Mouse (Mus musculus) retina, postnatal 1 day (tissue): ENCODE data around the gene Rcan1.
A peak's percentile ranks its signal among the peaks of the same experiment; 100 is the strongest.

Experiments
- DNase-seq: peaks from one replicate; pipeline ENCODE4 v3.0.0-alpha.2; 2012

The Rcan1 gene

DNA sequence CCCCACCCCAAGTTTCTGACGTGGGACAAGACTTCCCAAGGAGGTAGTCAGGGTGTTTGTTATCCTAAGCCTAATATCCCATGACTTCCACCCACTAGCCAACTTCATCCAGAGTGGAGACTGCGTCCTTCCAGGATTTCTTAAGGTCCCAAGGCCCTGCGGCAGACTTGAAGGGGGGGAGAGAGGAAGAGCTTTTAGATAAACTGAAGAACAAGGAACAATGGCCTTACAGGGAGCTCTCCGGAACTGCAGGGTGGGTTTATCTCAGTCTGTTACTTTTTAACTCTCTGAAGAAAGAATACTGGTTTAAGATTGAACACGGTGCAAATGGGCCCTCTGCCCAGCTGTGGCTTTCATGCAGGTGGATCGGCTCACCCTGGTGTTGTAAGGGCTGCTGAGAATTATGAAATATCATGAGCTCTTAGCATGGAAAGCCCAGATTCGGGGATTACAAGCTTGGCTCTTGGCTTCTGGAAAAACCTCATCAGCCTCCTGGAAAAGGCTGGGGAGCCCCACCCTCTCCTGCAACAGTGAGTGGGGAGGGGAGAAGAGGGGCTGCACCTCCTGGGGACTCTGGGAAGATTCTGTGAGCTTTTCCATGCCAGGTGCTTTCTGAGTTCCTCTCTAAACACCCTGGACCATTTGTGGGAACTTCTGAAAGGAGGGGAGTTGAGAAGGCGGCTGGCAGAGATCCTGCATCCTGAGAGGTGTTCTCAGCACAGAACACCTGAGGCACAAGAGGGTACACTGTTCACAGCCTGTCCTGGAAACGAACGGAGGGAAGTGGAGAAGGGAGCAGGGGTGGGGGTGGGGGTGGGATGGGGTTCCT, 72.7 kb downstream of the Rcan1 start:
- DNase-seq = no peak

DNA sequence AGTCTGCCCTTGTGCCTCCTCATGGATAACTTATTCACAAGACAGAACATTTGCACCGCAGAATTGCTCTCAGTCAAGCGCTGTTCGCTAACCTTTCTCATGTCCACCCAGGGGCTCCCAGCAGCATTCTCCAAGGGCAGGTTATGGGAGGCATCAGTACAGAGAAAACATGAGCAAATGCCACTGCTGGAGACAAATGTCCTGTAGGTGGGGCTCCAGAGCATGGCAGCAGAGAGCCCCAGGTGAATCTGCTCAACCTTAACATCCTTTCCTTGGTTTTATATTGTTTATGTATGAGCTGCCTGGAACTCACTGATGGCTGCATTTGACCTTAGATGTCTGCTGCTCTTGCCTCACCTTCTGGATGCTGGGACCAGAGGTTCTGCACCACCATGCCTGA, 76.9 kb downstream of the Rcan1 start:
- DNase-seq = no peak

DNA sequence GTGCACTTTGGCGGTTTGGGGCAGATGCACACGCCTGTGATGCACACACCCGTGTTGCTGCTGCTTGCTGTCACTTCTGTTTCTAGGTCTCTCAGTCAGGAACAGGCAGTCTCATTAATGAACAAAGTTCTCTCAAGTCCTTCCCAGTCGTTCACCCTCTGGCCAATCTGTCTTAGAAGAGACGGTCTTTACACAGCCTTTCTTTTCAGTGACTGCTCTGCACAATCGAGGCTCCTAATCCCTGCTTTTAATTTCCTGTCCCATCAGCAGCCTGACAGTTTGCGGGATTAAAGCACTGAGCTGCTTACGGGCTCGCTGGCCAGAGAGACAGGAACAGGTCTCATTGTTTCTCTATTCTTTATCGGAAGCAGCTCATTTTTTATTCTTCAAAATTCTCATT, 83.0 kb downstream of the Rcan1 start:
- peak; percentile 65 for DNase-seq

DNA sequence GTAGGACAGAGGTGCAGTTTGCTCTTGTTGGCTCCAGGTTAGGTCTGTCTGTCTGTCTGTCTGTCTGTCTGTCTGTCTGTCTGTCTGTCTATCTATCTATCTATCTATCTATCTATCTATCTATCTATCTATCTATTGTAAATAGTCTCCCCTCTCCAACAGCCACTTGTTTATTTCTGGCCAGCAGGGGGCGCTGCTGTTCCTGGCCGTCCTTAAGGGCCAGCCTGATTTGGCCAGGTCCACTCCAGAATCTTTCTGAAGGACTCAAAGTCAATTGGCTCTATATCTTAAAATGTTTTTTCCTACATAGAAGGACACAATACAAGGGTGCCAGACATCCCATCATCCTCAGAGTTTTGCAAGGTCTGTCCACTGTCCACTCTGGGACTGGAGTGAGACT, 85.6 kb downstream of the Rcan1 start:
- DNase-seq = peak; percentile 69

DNA sequence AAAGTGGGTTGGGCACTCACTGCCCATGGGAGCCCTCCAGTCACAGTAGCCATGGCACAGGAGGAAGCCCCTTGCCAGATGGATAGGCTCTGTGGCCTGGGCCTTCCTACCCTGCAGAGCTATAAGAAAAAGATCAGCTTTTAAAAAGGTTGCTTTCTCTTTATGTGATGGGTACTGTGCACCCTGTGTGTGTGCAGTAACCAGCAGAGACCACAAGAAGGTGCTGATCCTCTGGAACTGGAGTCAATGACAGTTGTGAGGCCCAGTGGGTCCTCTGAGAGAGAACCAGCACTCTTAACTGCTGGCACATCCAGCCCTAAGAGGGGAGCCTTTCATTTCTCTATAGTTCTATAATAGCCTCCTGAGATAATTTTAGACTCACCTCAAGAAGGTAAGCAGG, 87.3 kb downstream of the Rcan1 start:
- DNase-seq = no peak

DNA sequence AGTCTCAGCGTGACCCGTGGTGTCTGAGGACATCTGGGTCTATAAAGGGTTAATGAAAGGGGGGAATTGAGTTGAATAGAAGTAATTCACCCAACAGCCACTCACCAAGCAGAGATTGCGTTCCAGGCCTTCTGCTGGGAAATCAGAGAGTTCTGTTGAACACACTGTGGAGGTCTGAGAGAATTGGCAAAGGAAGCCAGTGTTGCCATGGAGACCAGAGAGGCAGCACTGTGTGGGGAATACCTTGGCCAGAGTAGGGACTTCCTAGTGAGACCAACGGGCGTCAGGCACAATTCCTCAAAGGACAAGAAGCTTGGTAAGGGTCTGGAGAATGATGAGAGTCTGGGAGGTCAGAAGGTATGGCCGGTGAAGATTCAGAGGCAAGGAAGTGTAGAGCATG, 88.2 kb downstream of the Rcan1 start:
- DNase-seq = peak; percentile 32

DNA sequence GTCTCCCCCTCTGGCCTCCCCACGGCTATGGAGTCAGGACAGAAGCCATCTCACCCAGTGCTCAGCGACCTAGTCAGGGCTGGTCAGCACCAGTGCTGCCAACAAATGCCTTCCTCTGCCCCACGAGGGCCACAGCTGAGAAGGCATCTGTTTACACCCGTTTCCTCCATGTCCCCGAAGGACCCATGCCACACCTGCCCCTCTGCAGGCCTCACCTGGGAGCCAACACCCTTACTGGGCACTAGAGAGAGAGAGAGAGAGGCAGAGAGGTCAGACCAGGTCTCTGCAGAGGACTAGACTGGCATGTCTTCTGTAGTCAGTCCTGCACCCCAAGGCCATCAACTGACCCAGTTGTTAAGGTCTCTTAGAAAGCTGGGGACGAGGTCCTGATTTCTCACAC, 89.6 kb downstream of the Rcan1 start:
- no peak for DNase-seq

DNA sequence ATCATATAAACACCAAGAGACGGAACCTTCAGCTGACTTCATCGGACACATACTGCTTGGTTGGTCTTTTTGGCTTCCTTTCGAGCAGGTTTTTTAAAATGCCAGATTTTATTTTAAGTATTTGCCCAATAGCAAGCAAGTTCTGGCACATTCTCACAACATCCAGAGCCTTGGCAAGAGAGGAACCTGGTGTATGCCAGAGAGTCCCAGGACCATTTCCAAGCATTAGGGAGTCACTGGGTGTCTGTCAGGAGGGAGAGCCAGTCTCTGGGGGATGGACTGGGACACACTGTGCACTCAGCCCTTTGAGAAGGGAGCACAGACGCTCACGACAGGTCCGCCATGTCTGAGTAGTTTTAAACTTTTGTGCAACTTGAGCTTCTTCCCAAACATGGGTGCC, 93.7 kb downstream of the Rcan1 start:
- DNase-seq = no peak

DNA sequence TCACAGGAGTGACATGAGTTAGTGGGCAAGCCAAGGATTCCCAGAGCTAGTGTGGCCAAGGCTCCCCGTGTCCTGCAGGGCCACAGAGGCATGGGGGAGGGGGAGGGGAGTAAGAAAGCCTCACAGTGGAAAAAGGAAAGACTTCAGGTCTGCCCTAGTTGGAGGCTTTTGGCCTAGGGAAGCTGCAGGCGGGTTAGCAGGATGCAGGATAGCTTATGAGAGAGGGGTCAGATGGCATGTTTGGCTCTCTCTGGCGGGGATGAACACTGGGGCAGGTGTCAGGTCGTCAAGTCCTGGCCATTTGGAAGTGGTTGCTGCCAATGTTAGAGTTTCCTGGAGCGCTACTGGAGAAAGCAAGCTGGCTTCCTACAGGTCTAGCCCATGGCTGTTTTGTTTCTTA, 99.0 kb downstream of the Rcan1 start:
- no peak for DNase-seq

DNA sequence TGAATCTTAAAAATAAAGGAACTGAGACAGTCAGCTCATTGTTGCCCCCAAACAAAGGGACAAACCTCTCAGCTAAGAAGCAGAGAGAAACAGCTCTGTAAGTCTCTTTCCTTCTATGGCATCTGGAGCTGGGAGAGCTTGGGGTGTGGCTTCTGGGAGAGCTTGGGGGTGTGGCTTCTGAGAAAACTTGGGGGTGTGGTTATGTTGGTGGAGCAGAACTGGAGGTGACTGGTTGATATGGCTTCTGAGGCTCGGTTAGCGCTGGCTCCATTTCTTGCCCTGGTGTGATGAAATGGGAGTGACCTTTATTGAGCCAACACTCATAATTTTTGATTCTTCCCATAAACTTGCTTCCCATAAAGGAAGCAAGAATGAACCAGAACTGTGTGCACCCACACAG, 101.4 kb downstream of the Rcan1 start:
- DNase-seq = peak; percentile 51

DNA sequence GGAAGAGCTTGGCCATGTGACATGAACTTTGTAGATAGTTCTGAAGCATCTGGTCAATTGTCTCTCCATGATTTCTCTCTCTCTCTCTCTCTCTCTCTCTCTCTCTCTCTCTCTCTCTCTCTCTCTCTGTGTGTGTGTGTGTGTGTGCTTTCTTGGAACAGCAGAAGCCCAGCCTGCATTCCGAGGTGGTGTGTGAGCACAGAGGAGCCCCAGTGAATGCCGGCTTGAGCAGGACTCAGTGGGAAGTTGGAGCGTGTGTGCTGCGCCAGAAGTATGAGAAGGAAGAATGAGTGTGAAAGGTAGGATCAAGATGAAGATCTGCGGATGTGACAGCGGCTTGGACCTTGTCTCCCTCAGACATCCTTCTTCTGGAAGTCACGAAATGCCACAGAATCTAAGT, 105.2 kb downstream of the Rcan1 start:
- DNase-seq = no peak

DNA sequence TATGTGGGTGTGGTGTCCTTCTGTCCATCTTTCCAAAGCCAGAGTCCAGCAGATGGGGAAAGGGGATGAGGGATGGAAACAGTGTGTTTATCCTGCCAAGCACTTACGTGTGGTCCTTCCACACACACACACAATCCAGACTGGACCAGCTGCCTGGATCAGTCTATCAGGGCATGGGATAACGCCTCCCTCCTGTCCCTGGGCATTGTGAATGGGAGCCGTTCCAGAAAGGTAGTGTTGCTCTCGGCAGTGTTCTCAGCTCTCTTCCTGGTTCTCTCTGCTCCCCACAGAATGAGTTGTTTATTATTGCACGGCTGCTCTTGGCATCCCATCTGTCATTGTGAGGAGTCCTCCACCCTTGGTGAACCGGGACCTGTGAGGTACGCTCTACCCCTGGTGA, 110.0 kb downstream of the Rcan1 start:
- DNase-seq = no peak

DNA sequence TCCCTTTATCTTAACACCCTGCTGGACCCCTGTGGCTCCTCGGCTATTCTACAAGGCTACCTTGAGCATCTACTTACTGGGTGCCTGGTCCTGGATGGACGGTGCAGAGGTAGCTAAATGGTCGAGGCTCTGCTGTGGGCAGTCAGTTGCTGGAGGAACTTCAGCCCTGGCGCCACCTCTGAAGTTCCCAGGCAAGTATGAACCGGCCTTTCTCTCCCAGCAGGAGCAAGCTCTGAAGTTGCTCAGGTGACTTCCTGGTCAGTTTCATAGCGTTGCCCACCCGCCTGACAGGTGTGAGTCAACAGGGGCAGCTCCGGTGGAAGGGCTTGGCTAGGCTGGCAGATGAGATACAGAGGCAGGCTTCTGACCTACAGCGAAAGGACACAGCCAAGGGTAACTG, 111.4 kb downstream of the Rcan1 start, which contains the start of gene Kcne1:
TSS of gene Kcne1 (minus strand) at position 240 of the 400 bp plus-strand sequence.
- DNase-seq = no peak

DNA sequence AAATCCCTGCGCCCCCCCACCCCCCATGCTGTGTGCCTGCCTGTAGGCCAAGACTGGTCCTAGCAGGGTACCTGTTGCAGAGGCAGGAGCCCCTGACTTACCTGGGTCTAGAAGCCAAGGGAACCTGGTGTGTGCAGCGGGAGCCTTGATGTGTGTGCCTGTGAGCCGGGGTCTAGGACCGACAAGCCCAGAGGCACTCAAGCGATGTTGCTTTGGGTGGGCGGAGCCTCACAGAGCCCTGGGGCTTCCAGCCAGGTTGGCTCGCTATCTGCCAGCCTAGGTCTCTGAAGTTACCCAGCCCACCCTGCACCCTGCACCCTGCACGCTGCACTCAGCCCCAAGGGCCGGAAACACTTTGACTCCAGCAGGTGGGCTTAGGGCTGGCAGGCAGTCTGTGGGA, 111.9 kb downstream of the Rcan1 start:
- DNase-seq = peak; percentile 56

DNA sequence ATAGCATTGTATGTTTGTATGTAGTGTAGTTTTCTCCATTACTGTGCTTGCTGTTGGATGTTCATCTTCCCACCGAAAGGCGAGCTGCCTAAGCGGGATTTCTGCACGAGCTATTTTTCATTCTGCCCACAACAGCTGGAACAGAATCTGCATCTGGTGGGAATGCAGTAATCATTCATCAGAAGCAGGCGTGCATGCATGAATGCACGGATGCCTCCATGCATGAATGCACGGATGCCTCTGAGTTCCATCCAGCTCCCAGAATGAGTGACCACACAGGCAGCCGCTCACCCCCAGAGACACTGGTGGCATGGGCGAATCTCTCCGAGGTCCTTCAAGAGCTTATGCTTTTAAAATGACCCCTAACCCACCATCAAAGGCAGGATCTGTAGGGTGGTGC, 113.1 kb downstream of the Rcan1 start:
- DNase-seq = peak; percentile 75

DNA sequence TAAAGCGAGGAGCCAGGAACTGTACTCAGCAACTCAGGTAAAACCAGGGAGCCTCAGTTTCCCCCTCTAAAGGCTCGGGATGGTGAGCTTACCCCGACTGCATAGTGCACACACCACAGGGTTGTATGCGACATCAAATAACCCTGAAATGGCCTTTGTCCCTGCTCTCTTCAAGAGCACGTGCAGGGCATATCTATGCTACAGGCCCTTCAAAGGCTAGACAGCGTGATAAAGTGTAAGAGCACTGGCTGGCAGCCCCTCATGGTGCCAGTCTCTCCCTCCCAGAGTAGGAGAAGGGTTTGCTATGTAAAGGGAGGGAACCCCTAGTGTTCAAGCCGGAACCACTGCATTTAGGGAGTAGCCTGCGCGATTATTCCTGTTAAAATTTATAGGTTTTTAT, 113.6 kb downstream of the Rcan1 start:
- DNase-seq = no peak

DNA sequence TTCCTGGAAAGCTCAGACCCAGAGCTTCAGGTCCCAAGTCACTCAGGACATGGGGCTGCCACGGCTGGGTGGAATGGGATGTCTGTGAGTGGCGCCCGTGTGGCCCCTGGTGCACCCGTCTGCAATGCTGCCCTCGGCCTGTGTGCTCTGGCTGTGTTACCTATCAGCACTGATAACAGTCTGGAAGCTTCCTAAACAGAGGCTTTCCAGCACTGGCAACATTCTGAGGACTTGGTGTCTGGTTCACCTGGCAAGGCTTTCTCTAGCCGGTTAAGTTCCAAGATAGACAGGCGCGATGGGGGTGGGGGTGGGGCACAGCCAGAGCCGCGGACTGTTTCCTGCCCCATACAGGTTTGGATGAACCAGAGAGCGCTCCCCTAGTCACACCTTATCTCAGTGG, 114.7 kb downstream of the Rcan1 start:
- no peak for DNase-seq

DNA sequence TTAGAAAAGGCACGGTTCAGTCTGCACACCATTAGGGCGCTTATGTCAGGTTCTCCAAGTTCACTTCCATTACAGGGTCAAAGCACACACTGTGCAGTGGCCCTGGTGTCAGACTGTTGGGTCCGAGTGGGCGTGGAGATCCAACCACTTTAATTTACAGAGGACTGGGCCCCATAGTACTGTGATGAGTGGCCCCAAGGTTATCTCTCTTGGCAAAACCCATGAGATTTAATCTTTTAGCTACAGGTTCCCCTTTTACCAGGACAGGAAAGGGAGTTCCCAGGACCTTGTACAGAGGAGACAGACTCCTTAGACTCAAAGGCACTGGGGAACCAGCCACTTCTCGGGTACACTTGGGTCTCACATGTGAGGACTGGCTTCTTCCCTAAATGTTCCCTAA, 115.3 kb downstream of the Rcan1 start:
- no peak for DNase-seq

DNA sequence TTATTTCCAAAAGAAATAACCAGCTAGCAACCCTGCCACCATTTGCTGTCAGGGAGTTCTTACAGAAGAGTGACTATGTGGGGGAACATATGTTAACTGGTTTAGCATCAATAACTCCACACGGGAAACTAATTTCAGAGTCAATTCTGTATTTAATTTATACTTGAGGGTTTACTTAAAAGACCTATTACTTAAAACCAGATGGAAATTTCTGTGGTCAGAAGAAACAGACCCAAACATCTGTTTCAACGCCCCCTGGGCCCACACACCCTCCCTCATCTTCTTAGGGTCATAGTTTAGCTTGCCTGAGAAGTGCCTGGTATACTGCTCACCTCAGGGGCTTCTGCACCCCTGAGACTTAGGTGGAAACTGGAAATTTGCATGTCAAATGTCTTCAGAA, 116.8 kb downstream of the Rcan1 start:
- DNase-seq = no peak

DNA sequence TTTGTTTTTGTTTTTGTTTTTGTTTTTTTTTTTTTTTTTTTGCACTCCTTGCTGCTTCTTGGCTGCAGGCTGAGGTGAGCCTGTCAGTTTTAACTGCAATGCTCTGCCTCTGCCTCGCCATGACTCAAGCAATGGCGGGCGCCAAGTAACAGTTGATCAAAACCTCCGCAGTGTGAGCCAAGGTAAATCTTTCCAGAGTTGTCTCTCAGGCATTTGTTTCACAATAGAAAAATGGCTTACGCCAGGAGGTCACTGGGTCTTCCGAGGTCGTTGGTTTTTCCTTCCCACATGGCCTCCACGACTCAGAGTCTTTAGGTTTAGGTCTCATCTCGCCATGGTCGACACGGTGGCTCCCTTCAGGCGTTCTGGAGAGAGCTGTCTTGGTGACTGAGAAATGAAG, 117.4 kb downstream of the Rcan1 start:
- DNase-seq = no peak

DNA sequence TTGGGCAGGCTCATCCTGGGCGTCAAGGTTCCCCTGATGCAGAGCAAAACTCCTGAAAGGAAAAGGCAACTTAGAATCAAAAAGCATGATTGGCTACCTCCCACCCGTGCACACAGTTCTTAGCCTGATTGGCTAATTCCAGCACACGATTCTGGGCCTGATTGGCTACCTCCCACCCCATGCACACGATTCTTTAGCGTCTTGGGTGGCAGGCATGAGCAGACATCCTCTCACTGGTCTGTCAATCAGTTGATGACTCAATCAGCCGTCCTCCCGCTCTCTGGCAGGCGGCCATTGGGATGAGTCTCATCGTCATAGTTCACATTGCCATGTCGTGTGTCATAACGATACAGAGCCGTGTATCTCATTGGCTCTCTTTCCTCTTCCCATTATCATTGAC, 121.7 kb downstream of the Rcan1 start:
- no peak for DNase-seq

DNA sequence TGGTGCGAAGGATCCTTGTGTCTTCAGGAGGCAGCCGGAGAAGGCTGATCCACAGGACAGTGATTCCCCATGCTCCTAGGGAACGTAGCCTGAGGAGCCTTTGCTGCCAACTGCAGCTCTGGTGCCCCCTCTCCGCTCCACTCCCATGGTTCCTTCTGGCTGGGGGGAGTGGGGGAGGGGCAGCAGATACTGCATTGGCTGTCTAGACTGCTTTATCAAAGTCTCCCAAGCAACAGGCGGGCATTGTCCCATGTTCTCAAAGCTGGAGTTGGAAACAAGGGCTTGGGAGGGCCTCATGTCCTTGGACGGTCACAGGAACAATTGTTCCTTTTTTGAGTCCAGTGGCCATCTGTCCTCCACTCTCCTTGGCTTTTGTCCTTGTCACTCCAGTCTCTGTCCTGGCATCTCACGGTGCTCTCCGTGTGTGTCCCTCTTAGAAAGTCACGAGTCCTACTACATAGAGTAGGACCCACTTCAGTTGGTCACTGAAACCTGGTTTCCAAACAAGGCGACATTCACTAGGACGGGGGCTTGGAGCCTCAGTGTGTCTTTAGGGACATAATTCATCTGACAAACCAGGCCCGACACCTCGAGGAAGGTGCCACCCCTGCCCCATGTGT, 124.3 kb downstream of the Rcan1 start:
- peak; percentile 88 for DNase-seq

DNA sequence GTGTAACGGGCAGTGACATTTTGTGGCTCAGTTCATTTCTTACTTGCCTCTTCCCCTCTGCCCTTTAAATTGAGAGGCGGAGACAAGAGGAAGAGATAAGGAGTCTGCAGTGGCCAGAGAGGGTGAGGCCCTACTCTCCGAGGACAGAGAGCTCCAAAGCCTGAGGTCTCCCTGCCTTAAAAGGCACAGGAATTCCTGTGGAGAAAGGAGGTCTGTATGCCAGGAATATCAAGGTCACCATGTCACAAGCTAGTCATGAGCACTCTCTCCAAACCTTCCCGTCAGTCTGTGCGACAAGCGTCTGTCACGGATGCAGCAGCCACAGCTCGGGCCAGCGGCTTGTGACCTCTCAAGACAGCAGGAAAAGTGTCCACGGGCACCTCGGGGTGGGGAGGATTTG, 125.5 kb downstream of the Rcan1 start:
- no peak for DNase-seq
